Mouse (Mus musculus) liver, embryonic 16.5 days (tissue): Measurements from ENCODE around the gene Wbp4. TPM values are rescaled to one million over a fixed set of nuclear protein-coding genes. Genes with fewer than 3 reads are reported as not detected.
A peak's percentile ranks its signal among the peaks of the same experiment; 100 is the strongest.
"Not testable (repeated sequence)": the region's sequence is repeated elsewhere in the genome, so short reads cannot be mapped to it uniquely, and the experiment has no call there.

Experiments
- ATAC-seq: fragments of 200-750 bp; cut with Nextera tagmentation; 2 replicates; pipeline ENCODE4 v1.8.0; 2017; ENCODE audit warnings: low read depth, mild to moderate bottlenecking, moderate number of reproducible peaks, moderate library complexity
- H3K27ac ChIP-seq: fragments of 300-500 bp; sonication (generic); 2 replicates; pipeline ENCODE4 v1.5.1; 2014; ENCODE audit warnings: mild to moderate bottlenecking, low read length
- H3K27me3 ChIP-seq: fragments of 300-500 bp; sonication (generic); 2 replicates; pipeline ENCODE4 v1.6.1; 2014; ENCODE audit warnings: low read depth, low read length, mixed read lengths; ENCODE audit not compliant: control insufficient read depth, insufficient read depth
- H3K36me3 ChIP-seq: fragments of 300-500 bp; sonication (generic); 2 replicates; pipeline ENCODE4 v1.6.1; 2014; ENCODE audit warnings: mild to moderate bottlenecking; ENCODE audit not compliant: control insufficient read depth, insufficient read depth
- H3K4me1 ChIP-seq: fragments of 300-500 bp; sonication (generic); 2 replicates; pipeline ENCODE4 v1.6.1; 2014; ENCODE audit warnings: low read depth, low read length, mixed read lengths; ENCODE audit not compliant: control insufficient read depth
- H3K4me2 ChIP-seq: fragments of 300-500 bp; sonication (generic); 2 replicates; pipeline ENCODE4 v1.6.1; 2014; ENCODE audit warnings: low read depth, low read length, mixed read lengths
- H3K4me3 ChIP-seq: fragments of 300-500 bp; sonication (generic); 2 replicates; pipeline ENCODE4 v1.5.1; 2014; ENCODE audit warnings: low read depth, mild to moderate bottlenecking, low read length
- H3K9ac ChIP-seq: fragments of 300-500 bp; sonication (generic); 2 replicates; pipeline ENCODE4 v1.6.1; 2014; ENCODE audit warnings: low read depth, low read length
- H3K9me3 ChIP-seq: fragments of 300-500 bp; sonication (generic); replicated peaks from 2 replicates; pipeline ENCODE4 v1.6.1; 2016; ENCODE audit warnings: low read length; ENCODE audit not compliant: control insufficient read depth
- WGBS: fragments of 180-500 bp; shearing (Covaris S2); extraction: QIAGEN DNeasy Blood & Tissue Kit; methylation state at CpG from one replicate; pipeline ENCODE4 v1.1.7; 2014; ENCODE audit not compliant: insufficient replicate concordance; 5-methylcytosine and 5-hydroxymethylcytosine counted together
- polyA plus RNA-seq: library from polyadenylated mRNA; unstranded; fragments of >200 nt; fragmentation: Nextera tagmentation; extraction: Ambion mirVana; gene quantifications from 2 replicates; pipeline ENCODE4 v1.2.1, GENCODE M21; 2015

Gene Wbp4
- polyA plus RNA-seq, 1 experiment from 2014 or later: 13.0 TPM

DNA sequence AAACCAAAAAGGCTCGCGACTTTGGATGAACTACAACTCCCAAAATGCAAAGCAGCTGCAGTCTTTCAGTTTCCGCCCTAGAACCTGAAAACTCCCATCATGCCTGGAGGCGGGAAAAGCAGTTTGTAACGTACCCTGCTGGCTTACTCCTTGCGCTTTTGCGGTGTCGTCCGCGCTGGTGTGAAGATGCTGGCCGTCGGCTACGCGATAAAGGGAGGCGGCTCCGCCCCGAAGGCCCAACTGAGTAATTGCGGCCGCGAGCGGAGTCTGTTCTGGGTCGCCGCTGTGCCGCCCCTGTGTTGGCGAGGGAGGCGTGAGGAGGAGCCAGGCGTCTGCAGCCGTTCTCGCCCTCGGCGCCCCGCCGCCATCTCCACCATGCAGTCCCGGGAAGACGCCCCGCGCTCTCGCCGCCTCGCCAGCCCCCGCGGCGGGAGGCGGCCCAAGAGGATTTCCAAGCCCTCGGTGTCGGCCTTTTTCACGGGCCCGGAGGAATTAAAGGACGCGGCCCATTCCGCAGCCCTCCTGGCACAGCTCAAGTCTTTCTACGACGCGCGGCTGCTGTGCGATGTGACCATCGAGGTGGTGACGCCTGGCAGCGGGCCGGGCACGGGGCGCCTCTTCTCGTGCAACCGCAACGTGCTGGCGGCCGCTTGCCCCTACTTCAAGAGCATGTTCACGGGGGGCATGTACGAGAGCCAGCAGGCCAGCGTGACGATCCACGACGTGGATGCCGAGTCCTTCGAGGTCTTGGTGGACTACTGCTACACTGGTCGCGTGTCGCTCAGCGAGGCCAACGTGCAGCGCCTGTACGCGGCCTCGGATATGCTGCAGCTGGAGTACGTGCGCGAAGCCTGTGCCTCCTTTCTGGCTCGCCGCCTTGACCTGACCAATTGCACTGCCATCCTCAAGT lies 29.4 kb downstream of the Wbp4 start, which contains the start of gene Kbtbd6:
Gene Kbtbd6, plus strand, starts transcription at position 155 of the 910 bp plus-strand sequence.
- Histone ChIP-seq H3K9ac (peak within 1 kb of the TSS; percentile 73), H3K4me3 (peak within 1 kb of the TSS; percentile 74), H3K27ac (peak within 1 kb of the TSS; percentile 93), H3K4me2 (peak within 1 kb of the TSS; percentile 75)
- peak; percentile 94 for ATAC-seq
- H3K36me3 ChIP-seq, H3K27me3 ChIP-seq, H3K9me3 ChIP-seq, H3K4me1 ChIP-seq: not testable (repeated sequence)
- 12% methylated on average over 38 of the region's 89 CpGs for WGBS

DNA sequence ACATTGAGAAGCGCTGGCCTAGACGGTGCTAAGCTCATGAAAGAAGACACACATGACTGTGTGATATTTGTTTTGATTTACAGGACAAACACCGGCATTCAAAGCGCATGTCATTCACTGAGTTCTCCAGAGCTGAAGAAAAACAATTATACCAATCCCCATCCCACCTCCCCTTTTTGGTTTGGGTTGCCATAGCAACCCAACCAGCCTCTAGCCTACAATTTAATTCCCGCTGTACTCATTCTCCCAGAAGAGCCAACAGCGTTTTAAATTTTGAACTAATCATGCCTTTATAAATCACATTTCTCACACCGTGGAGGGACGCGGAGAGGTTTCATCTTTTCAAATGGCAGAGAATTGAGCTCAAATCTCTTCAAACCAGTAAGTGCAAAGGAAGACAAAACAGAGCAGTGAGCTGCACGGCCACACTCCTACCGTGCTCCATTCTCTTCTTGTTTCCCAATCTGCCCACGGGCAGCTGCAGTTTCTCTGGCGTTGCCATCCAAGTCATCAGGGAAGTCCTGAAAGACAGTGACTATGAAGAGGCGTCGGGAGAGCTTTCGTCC lies 36.2 kb downstream of the Wbp4 start:
- no peak for ATAC-seq
- no peak overlapping the region for H3K9ac ChIP-seq
- 74% methylated on average over 16 of the region's 16 CpGs for WGBS

DNA sequence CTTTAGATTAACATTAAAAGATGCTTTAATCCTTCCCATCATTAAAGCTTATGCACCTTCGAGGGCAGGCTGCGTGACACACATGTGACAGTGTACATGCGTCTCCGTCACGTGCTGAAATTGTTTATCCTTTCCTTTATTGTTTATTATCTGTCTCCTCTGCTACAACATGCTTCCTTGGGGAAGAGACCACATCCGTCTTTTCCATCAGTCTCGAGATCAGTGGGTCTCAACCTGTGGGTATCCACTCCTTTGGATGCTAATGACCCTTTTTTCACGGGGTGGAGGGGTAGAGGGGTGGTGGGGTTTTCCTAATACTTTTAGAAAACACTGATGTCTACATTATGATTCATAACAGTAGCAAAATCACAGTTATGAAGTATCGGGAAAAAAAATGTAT lies 36.7 kb downstream of the Wbp4 start:
- Histone ChIP-seq H3K4me1 (peaks cover 4% of the 10 kb centered on the region; the same call in 1 of the 2 replicates), H3K4me3 (no peak overlapping the region), H3K27ac (no peak overlapping the region), H3K9ac (no peak overlapping the region), H3K9me3 (no peaks in the 10 kb centered on the region), H3K36me3 (no peaks in the 10 kb centered on the region), H3K27me3 (no peaks in the 10 kb centered on the region), H3K4me2 (no peak overlapping the region)
- ATAC-seq: no peak
- WGBS: 69% methylated on average over 9 of the region's 9 CpGs

More for the DNA sequence above, 36.2 kb downstream of the Wbp4 start:
- Histone ChIP-seq H3K9me3 (no peaks in the 10 kb centered on the region), H3K4me2 (0 out of 2 replicates have a peak overlapping the region, but pooled peaks have one; percentile 0), H3K27ac (no peak overlapping the region), H3K4me1 (peaks cover 4% of the 10 kb centered on the region; the same call in 1 of the 2 replicates), H3K27me3 (no peaks in the 10 kb centered on the region), H3K36me3 (no peaks in the 10 kb centered on the region), H3K4me3 (no peak overlapping the region)

DNA sequence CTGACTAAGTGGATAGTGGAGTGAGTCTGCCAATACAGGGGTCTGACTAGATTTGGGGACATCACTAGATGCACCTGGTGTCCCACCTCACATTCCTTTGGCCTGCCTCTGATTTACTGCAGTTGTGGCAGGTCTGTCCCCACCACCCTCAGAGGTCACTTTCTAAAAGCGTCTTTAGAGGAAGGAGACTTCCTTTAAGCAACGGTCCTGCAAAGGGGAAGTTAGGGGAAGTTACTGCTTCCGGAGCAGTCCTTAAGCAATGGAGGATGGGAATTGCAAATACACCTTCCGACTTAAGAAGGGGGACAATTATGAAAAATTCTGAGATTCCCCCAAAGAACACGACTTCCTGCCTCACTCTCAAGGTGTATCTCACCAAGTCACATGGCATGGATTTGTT lies 39.9 kb downstream of the Wbp4 start:
- H3K27me3 ChIP-seq: no peaks in the 10 kb centered on the region
- no peak overlapping the region for H3K27ac ChIP-seq
- ATAC-seq: no peak
- no peak overlapping the region for H3K9ac ChIP-seq
- no peaks in the 10 kb centered on the region for H3K9me3 ChIP-seq
- no peaks in the 10 kb centered on the region for H3K36me3 ChIP-seq
- H3K4me1 ChIP-seq: peaks cover 4% of the 10 kb centered on the region; the same call in 1 of the 2 replicates
- 31% methylated on average over 5 of the region's 5 CpGs for WGBS
- no peak overlapping the region for H3K4me3 ChIP-seq
- H3K4me2 ChIP-seq: no peak overlapping the region

DNA sequence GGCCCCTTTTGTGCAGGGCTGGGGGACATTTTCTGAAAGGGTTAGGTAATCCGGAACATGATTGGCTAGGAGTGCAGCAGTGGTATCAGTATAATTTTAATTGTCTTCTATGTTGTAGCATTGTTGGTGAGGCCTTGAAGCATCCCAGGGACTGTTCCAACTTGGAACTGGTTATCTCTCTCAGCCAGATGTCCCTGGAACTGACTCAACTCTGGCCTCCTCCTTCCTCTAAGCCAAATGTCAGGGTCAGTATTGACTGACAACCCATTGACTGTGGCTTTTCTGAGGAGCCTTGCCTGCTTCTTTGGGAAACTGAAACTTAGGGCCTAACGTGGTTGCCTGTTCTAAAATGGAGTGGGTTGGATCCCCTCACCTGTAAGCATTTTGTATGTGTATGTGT lies 40.7 kb downstream of the Wbp4 start:
- no peak overlapping the region for H3K27ac ChIP-seq
- H3K9me3 ChIP-seq: no peaks in the 10 kb centered on the region
- no peak overlapping the region for H3K9ac ChIP-seq
- no peaks in the 10 kb centered on the region for H3K27me3 ChIP-seq
- H3K4me3 ChIP-seq: no peak overlapping the region
- ATAC-seq: peak; percentile 53; the same call in 1 of the 2 replicates
- WGBS: 57% methylated on average over 2 of the region's 2 CpGs
- H3K4me1 ChIP-seq: peaks cover 4% of the 10 kb centered on the region; the same call in 1 of the 2 replicates
- H3K4me2 ChIP-seq: no peak overlapping the region
- H3K36me3 ChIP-seq: no peaks in the 10 kb centered on the region

DNA sequence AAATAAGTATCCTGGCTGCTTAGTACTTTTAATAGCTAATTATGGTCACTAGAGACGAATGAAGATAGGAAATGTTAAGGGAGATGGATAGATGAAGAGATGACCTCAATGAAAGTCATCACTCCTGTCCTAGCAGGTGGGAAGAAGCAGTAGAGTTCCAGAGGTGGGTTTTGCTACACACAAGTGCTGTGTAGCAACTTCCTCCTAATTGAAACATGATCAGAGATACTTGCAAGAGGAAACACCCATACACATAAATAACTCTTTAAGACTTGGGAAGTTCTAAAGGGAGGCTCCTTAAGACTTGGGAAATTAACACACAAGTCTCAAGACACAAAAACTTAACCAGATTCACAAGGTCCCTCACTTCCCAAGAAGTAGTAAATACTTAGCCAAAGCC lies 47.3 kb downstream of the Wbp4 start:
- Histone ChIP-seq H3K9me3 (no peaks in the 10 kb centered on the region), H3K27ac (no peak overlapping the region), H3K4me3 (no peak overlapping the region), H3K27me3 (no peaks in the 10 kb centered on the region), H3K4me2 (no peak overlapping the region), H3K9ac (no peak overlapping the region), H3K4me1 (no peaks in the 10 kb centered on the region), H3K36me3 (no peaks in the 10 kb centered on the region)
- WGBS: 68% methylated on average over 1 of the region's 1 CpGs
- ATAC-seq: no peak

DNA sequence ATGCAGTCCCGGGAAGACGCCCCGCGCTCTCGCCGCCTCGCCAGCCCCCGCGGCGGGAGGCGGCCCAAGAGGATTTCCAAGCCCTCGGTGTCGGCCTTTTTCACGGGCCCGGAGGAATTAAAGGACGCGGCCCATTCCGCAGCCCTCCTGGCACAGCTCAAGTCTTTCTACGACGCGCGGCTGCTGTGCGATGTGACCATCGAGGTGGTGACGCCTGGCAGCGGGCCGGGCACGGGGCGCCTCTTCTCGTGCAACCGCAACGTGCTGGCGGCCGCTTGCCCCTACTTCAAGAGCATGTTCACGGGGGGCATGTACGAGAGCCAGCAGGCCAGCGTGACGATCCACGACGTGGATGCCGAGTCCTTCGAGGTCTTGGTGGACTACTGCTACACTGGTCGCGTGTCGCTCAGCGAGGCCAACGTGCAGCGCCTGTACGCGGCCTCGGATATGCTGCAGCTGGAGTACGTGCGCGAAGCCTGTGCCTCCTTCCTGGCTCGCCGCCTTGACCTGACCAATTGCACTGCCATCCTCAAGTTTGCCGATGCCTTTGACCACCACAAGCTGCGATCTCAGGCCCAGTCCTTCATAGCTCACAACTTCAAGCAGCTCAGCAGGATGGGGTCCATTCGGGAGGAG lies 54.5 kb downstream of the Wbp4 start:
- peak overlapping the region; percentile 73 for H3K9ac ChIP-seq
- H3K9me3 ChIP-seq, H3K27me3 ChIP-seq, H3K4me1 ChIP-seq, H3K36me3 ChIP-seq: not testable (repeated sequence)
- ATAC-seq: peak; percentile 7; the same call in 1 of the 2 replicates
- H3K4me2 ChIP-seq: peak overlapping the region; percentile 61
- WGBS: 79% methylated on average over 7 of the region's 59 CpGs
- H3K4me3 ChIP-seq: peak overlapping the region; percentile 70
- peak overlapping the region; percentile 97 for H3K27ac ChIP-seq

DNA sequence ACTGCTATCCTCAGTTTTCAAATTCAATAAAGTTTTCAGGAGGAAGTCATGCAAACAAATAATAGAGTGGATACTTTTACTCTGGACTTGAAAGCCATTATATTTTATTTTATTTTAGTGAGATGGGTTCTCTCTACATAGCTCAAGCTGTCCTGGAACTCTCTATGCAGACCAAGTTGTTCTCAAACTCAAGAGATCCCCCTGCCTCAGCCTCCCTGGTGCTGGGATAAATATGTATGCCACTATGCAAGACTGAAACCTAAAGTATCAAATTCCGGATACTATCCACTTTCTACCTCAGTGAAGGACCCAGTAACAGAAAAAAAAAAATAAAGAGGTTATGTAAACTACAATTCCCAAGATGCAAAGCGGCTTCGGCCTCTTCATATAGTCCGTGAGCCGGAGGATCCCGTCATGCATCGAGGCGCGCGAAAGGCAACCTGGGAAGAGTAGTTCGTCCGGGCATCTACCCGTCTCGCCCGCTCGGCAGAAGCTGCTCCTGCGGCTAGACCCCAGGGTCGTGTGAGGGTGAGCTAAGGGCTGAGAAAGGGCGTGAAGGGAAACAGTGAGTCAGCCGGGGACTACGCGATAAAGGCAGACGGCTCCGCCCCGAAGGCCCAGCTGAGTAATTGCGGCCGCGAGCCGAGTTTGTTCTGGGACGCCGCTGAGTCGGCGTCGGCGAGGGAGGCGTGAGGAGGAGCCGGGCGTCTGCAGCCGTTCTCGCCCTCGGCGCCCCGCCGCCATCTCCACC lies 55.2 kb downstream of the Wbp4 start, which contains the start of gene Kbtbd7:
Gene Kbtbd7, plus strand, starts transcription at position 533 of the 751 bp plus-strand sequence.
- Histone ChIP-seq H3K36me3 (no peaks in the 10 kb centered on the region), H3K27me3 (no peaks in the 10 kb centered on the region), H3K27ac (peak within 1 kb of the TSS; percentile 97), H3K4me3 (peak within 1 kb of the TSS; percentile 70), H3K9ac (peak within 1 kb of the TSS; percentile 73), H3K9me3 (no peaks in the 10 kb centered on the region), H3K4me1 (peaks cover 3% of the 10 kb centered on the region), H3K4me2 (peak within 1 kb of the TSS; percentile 61)
- ATAC-seq: peak; percentile 99
- under 1% methylated on average over 42 of the region's 44 CpGs for WGBS
